Mouse (Mus musculus) gastrocnemius, postnatal 4 days (tissue): ENCODE results near the gene Tlr6. TPM values are rescaled to one million over a fixed set of nuclear protein-coding genes. Genes with fewer than 3 reads are reported as not detected.

Source experiments
- DNase-seq, 2 experiments: peaks; one replicate each; pipeline ENCODE4 v3.0.0; 2021 to 2022; ENCODE audit warnings: low spot score in 2 of 2, mixed read lengths in 2 of 2
- microRNA-seq: library from miRNA; unstranded; fragments of <30 nt; microRNA quantifications from one replicate; pipeline ENCODE4 v1.2.0, GENCODE M21; 2021
- total RNA-seq, 2 experiments: library from RNA; stranded (reverse); gene quantifications; 2 replicates each; pipeline ENCODE4 v1.2.3; 2021

Tlr6 gene
- total RNA-seq, 2 experiments from 2014 or later: 2.1 TPM

GRCm38 (mm10) chr5:64932775-64933174 is 27.1 kb downstream of the Tlr6 start:
- DNase-seq: no peak

- DNase-seq: no peak
These were observed 27.7 kb downstream of the Tlr6 start for GRCm38 (mm10) chr5:64932215-64932614.

- DNase-seq: no peak
These were observed 37.0 kb downstream of the Tlr6 start for GRCm38 (mm10) chr5:64922891-64923381.

GRCm38 (mm10) chr5:64918616-64919597 is 41.0 kb downstream of the Tlr6 start:
- no peak for DNase-seq

- DNase-seq: no peak
These were observed 42.2 kb downstream of the Tlr6 start for GRCm38 (mm10) chr5:64917721-64918120.

- DNase-seq: no peak
These were observed 42.7 kb downstream of the Tlr6 start for GRCm38 (mm10) chr5:64917161-64917560.

- no peak for DNase-seq
These were observed 51.2 kb downstream of the Tlr6 start for GRCm38 (mm10) chr5:64908585-64909284.

- no peak for DNase-seq
These were observed 52.0 kb downstream of the Tlr6 start for GRCm38 (mm10) chr5:64907906-64908305.

- DNase-seq: no peak
These were observed 54.2 kb downstream of the Tlr6 start for GRCm38 (mm10) chr5:64905516-64906271.

Small RNA genes lying within 50 kb of the gene (microRNA-seq; reads per million reads assigned to microRNA genes)
- 127 reads per million, percentile 54 among the genes with 10 or more reads in this experiment for gene Mir574

Other genes with a start within 250 kb of the Tlr6 start
- 10 to 100 TPM; 50.3 to 59.1 TPM for gene Klf3, start 156.7 kb downstream of the Tlr6 start, total RNA-seq
- 1 to 10 TPM; 1.0 to 1.3 TPM for gene Tlr1, start 26.5 kb downstream of the Tlr6 start, total RNA-seq
- gene Fam114a1, start 10.0 kb upstream of the Tlr6 start, total RNA-seq: 10 to 100 TPM; 63.3 to 71.7 TPM
- gene Tmem156, start 132.0 kb upstream of the Tlr6 start, total RNA-seq: under 1 TPM; 0.17 to 0.44 TPM
- 10 to 100 TPM; 20.1 to 21.1 TPM for gene Klhl5, start 147.4 kb upstream of the Tlr6 start, total RNA-seq
- 1 to 10 TPM; 4.0 to 5.8 TPM for gene Wdr19, start 239.6 kb upstream of the Tlr6 start, total RNA-seq